Mouse (Mus musculus) left cerebral cortex, adult 11 months (tissue): ENCODE data around the gene Foxred2.

Experiments used
- DNase-seq: peaks from one replicate; pipeline ENCODE4 v3.0.0; 2022; ENCODE audit warnings: low spot score

Foxred2 gene

GRCm38 (mm10) chr15:77915287-77915686 lies 41.2 kb downstream of the Foxred2 start:
- no peak for DNase-seq

- DNase-seq: no peak
Measured at GRCm38 (mm10) chr15:77914507-77914906, 42.0 kb downstream of the Foxred2 start.

GRCm38 (mm10) chr15:77913054-77913453 lies 43.5 kb downstream of the Foxred2 start:
- DNase-seq: no peak

GRCm38 (mm10) chr15:77912585-77912984 lies 43.9 kb downstream of the Foxred2 start:
- DNase-seq: no peak

- no peak for DNase-seq
Measured at GRCm38 (mm10) chr15:77912048-77912447, 44.5 kb downstream of the Foxred2 start.

GRCm38 (mm10) chr15:77911065-77911464 lies 45.5 kb downstream of the Foxred2 start:
- no peak for DNase-seq

GRCm38 (mm10) chr15:77907646-77908518 lies 48.6 kb downstream of the Foxred2 start:
- DNase-seq: no peak

GRCm38 (mm10) chr15:77906545-77906944 lies 50.0 kb downstream of the Foxred2 start:
- DNase-seq: no peak

- no peak for DNase-seq
Measured at GRCm38 (mm10) chr15:77906081-77906480, 50.4 kb downstream of the Foxred2 start.

- DNase-seq: no peak
Measured at GRCm38 (mm10) chr15:77905275-77905970, 51.1 kb downstream of the Foxred2 start.

GRCm38 (mm10) chr15:77904363-77904892 lies 52.1 kb downstream of the Foxred2 start:
- DNase-seq: no peak

GRCm38 (mm10) chr15:77903176-77903575 lies 53.3 kb downstream of the Foxred2 start:
- no peak for DNase-seq

- DNase-seq: no peak
Measured at GRCm38 (mm10) chr15:77894926-77895325, 61.6 kb downstream of the Foxred2 start.

GRCm38 (mm10) chr15:77893292-77893691 lies 63.2 kb downstream of the Foxred2 start:
- DNase-seq: no peak

- no peak for DNase-seq
Measured at GRCm38 (mm10) chr15:77892420-77892819, 64.1 kb downstream of the Foxred2 start.

- DNase-seq: no peak
Measured at GRCm38 (mm10) chr15:77891766-77892165, 64.8 kb downstream of the Foxred2 start.
